Mouse (Mus musculus) cerebellum, adult 2 months (tissue): ENCODE measurements at regions not wholly inside any gene's neighbourhood (a gene's known extent, or its start where the extent isn't known, plus 50 kb on each side); places are given as distances from the start of the nearest gene placed in this dataset.

ENCODE experiments used
- DNase-seq, 2 experiments: peaks; one replicate each; pipeline ENCODE4 v3.0.0; 2021
- H3K27ac ChIP-seq: fragments of 200-500 bp; 2 replicates; pipeline ENCODE4 v1.5.1; 2012; ENCODE audit warnings: low read length, control low read depth, inconsistent platforms; ENCODE audit not compliant: insufficient read depth
- H3K27me3 ChIP-seq: fragments of 200-500 bp; 2 replicates; pipeline ENCODE4 v1.6.1; 2012; ENCODE audit warnings: inconsistent platforms, mild to moderate bottlenecking, low read length, moderate library complexity; ENCODE audit not compliant: control insufficient read depth, insufficient read depth
- H3K4me1 ChIP-seq: fragments of 200-500 bp; 2 replicates; pipeline ENCODE4 v1.6.1; 2011; ENCODE audit warnings: low read length; ENCODE audit not compliant: control insufficient read depth, insufficient read depth
- H3K4me3 ChIP-seq: fragments of 200-500 bp; replicated peaks from 2 replicates; pipeline ENCODE3; 2011; ENCODE audit warnings: mild to moderate bottlenecking, low read depth, low read length, control low read depth; ENCODE audit not compliant: insufficient read depth
- CTCF ChIP-seq: fragments of 200-500 bp; IDR thresholded peaks from 2 replicates; pipeline ENCODE4 v1.5.1; 2011; ENCODE audit warnings: low read depth, mild to moderate bottlenecking, control low read depth, low read length, moderate library complexity, borderline replicate concordance; ENCODE audit not compliant: insufficient read depth
- POLR2A ChIP-seq: fragments of 200-500 bp; IDR thresholded peaks from 2 replicates; pipeline ENCODE4 v1.6.1; 2011; ENCODE audit warnings: low read length, control low read depth, borderline replicate concordance; ENCODE audit not compliant: insufficient read depth
- WGBS: fragments of 180-500 bp; shearing (Covaris S2); methylation state at CpG from one replicate; pipeline ENCODE4 v1.1.7; 2018; 5-methylcytosine and 5-hydroxymethylcytosine counted together

GRCm38 (mm10) chr11:86006859-86007258 is 120.6 kb downstream of the Tbx4 start:
- DNase-seq: no peak
- H3K4me3 ChIP-seq: no peak overlapping the region
- WGBS: 93% methylated on average over 4 of the region's 4 CpGs
- TF ChIP-seq CTCF (no peak), POLR2A (no peak)
- no peak overlapping the region for H3K27ac ChIP-seq
- H3K4me1 ChIP-seq: no peaks in the 10 kb centered on the region; the same call in 1 of the 2 replicates
- no peaks in the 10 kb centered on the region for H3K27me3 ChIP-seq
